Mouse (Mus musculus) E14TG2a.4 (cell line): Measurements from ENCODE around the gene Tle1.

ENCODE experiments used
- H3K27me3 ChIP-seq: 2 replicates; pipeline ENCODE4 v1.6.1; 2014; ENCODE audit warnings: low read length, control low read depth; ENCODE audit not compliant: insufficient read depth
- H3K36me3 ChIP-seq: 2 replicates; pipeline ENCODE4 v1.6.1; 2014; ENCODE audit warnings: low read length, control low read depth; ENCODE audit not compliant: insufficient read depth
- H3K4me1 ChIP-seq: replicated peaks from 2 replicates; pipeline ENCODE4 v1.6.1; 2014; ENCODE audit warnings: low read depth, low read length, control low read depth
- H3K4me3 ChIP-seq: replicated peaks from 2 replicates; pipeline ENCODE4 v1.5.1; 2014; ENCODE audit warnings: mild to moderate bottlenecking, low read length
- H3K9me3 ChIP-seq: 2 replicates; pipeline ENCODE4 v1.6.1; 2014; ENCODE audit warnings: low read length, control low read depth
- CTCF ChIP-seq: conservative IDR thresholded peaks from 2 replicates; pipeline ENCODE4 v1.5.1; 2014; ENCODE audit warnings: low read length
- NANOG ChIP-seq: IDR thresholded peaks from 2 replicates; pipeline ENCODE4 v1.6.1; 2014; ENCODE audit warnings: borderline replicate concordance, low read length, mixed read lengths
- POU5F1 ChIP-seq: IDR thresholded peaks from 2 replicates; pipeline ENCODE4 v1.6.1; 2014; ENCODE audit warnings: low read length, borderline replicate concordance

Tle1 gene

DNA sequence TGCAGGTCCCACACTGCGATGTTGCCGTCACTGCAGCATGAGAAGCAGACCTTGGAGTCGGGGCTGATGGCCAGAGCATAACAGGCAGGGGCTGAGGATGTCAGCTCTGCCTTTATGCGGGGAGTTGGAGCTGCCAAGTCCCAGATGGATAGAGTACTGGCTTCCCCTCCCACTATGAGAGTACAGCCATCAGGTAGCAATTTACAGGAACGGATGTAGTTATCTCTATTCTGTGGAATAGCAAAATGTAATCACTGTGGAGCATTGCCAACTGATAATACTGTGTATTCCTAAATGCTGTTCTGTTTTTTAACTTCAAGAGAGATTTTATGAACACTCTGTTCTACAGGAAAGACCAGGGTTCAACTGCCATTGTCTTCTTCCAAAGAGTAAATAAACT lies 75.9 kb downstream of the Tle1 start:
- Histone ChIP-seq H3K27me3 (no peaks in the 10 kb centered on the region), H3K4me1 (peaks cover 21% of the 10 kb centered on the region), H3K4me3 (no peak overlapping the region), H3K9me3 (no peaks in the 10 kb centered on the region), H3K36me3 (peaks cover 50% of the 10 kb centered on the region)
- TF ChIP-seq POU5F1 = no peak
- TF ChIP-seq CTCF = no peak
- no peak for TF ChIP-seq NANOG

DNA sequence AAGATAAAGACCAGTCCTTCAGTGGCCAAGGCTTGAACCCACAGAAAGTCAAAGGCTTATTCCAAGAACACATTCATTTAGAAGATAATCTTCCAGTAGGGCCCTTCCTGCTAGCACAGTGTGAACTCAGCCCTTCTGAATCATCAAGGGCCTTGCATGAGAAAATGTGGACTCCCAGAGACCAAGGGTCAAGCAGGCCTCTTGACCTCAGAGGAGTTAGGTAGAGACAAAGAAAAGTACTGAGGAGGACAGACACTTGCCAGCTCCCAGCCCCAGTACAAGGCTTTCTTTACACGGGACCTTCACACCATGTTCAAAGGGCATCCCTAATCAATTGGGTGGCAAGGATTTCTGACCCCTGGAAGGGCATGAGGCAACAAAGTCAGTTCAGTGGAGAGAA lies 77.9 kb downstream of the Tle1 start:
- Histone ChIP-seq H3K27me3 (no peaks in the 10 kb centered on the region), H3K36me3 (peaks cover 59% of the 10 kb centered on the region), H3K9me3 (no peaks in the 10 kb centered on the region), H3K4me3 (no peak overlapping the region), H3K4me1 (peaks cover 21% of the 10 kb centered on the region)
- no peak for TF ChIP-seq CTCF
- TF ChIP-seq NANOG = no peak
- no peak for TF ChIP-seq POU5F1

DNA sequence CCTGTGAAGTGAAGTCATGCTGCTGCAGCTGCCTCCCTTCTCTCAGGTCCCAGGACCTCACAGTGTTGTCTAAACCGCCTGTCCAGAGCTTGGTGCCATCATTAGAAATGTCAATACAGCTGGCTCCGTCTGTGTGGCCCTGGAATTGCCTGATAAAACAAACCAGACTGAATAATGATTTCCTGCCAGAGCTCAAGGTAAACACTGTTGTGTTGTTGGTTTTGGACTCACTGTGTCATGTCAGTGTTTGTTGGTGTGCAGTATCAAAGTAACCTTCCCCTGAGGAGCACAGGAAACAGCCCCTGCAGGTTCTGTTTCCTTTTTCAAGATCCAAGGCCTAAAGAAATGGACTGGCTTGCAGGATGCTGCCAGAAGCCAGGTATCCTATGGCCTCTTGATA lies 78.4 kb downstream of the Tle1 start:
- Histone ChIP-seq H3K36me3 (peaks cover 62% of the 10 kb centered on the region), H3K27me3 (no peaks in the 10 kb centered on the region), H3K4me3 (no peak overlapping the region), H3K4me1 (peaks cover 21% of the 10 kb centered on the region), H3K9me3 (no peaks in the 10 kb centered on the region)
- no peak for TF ChIP-seq CTCF
- no peak for TF ChIP-seq POU5F1

DNA sequence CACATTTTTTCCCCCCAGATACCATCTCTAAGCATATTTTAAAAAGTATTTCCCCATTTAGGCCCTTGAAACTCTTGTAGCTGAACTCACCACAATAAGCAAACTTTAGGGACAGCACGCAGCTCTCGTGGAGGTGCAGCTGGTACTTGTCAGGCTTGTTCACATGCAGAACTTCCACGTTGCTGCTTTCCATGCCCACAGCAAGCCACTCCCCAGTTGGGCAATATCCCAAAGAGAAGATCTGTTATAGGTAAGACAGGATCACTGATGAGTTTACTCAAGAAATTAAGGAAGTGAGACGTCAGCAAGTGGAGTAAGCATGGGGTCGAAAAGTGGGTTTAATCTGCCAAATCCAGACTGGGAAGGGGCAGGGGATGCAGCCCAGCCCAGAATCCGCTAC lies 80.7 kb downstream of the Tle1 start:
- H3K4me3 ChIP-seq = no peak overlapping the region
- peaks cover 68% of the 10 kb centered on the region for H3K36me3 ChIP-seq
- TF ChIP-seq NANOG = no peak
- TF ChIP-seq CTCF = no peak
- TF ChIP-seq POU5F1 = no peak
- no peaks in the 10 kb centered on the region for H3K27me3 ChIP-seq
- no peaks in the 10 kb centered on the region for H3K9me3 ChIP-seq
- H3K4me1 ChIP-seq = peaks cover 10% of the 10 kb centered on the region

DNA sequence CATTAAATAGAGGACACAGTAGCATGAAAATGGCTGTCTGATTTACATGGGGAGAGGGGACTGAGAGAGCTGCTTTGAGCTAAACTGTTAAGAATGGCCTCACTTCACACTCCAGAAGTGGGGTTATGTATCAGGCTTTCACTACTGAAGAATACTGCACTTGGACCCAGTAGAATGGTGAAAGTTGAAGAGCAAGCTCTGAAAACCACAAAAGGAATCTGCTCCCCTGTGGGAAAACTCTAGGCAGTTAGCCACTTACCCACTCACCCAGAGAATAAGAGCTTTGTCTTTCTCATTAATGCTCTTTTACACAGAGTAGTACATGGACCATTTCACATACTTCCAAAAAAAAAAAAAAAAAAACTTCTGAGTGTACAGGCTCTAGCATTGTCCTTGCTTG lies 95.0 kb downstream of the Tle1 start:
- no peaks in the 10 kb centered on the region; the same call in 1 of the 2 replicates for H3K4me1 ChIP-seq
- H3K36me3 ChIP-seq = peaks cover 3% of the 10 kb centered on the region; the same call in 1 of the 2 replicates
- no peak overlapping the region for H3K4me3 ChIP-seq
- no peaks in the 10 kb centered on the region for H3K27me3 ChIP-seq
- no peaks in the 10 kb centered on the region for H3K9me3 ChIP-seq
- TF ChIP-seq POU5F1 = no peak
- TF ChIP-seq CTCF = no peak
- no peak for TF ChIP-seq NANOG

DNA sequence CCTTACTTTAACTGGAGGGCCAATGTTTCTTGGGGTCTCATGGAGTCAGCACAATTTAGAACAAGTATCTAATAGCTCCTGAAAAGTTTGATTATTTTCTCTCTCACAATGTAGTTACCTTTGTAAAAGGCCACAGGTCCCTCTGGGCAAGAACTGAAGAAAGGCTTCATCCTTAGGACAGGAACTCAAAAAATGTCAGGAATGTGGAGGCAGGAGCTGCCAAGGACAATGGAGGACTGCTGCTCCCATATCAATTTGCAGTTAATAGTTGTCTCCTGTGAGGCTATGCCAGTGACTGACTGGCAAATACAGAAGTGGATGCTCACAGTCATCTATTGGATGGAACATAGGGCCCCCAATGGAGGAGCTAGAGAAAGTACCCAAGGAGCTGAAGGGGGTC lies 96.5 kb downstream of the Tle1 start:
- H3K36me3 ChIP-seq = peaks cover 3% of the 10 kb centered on the region; the same call in 1 of the 2 replicates
- no peaks in the 10 kb centered on the region for H3K9me3 ChIP-seq
- TF ChIP-seq NANOG (no peak), CTCF (no peak), POU5F1 (no peak)
- H3K27me3 ChIP-seq = no peaks in the 10 kb centered on the region
- H3K4me3 ChIP-seq = no peak overlapping the region
- H3K4me1 ChIP-seq = no peaks in the 10 kb centered on the region; the same call in 1 of the 2 replicates

DNA sequence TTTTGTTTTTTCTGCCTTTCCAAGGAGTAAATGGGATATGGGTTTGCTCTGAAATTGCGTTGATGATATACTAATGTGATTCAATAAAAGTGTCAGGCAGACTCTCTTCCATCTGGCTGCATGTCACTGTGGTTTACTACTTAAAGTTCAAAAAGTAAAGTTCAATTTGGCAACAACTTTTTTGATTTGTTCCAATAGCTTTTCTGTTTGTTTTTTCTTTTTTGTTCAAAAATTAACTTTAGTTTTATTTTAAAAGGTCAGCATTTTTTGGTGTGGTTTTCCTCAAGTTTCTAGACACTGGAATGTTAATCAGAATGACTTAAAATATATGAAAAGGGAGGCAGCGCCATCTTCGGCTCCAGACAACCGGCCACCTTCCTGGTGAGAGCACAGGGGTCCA lies 112.9 kb downstream of the Tle1 start:
- H3K36me3 ChIP-seq = no peaks in the 10 kb centered on the region
- H3K4me1 ChIP-seq = no peaks in the 10 kb centered on the region
- no peak for TF ChIP-seq NANOG
- no peak for TF ChIP-seq CTCF
- no peak for TF ChIP-seq POU5F1
- H3K27me3 ChIP-seq = no peaks in the 10 kb centered on the region
- no peaks in the 10 kb centered on the region for H3K9me3 ChIP-seq
- no peak overlapping the region for H3K4me3 ChIP-seq

DNA sequence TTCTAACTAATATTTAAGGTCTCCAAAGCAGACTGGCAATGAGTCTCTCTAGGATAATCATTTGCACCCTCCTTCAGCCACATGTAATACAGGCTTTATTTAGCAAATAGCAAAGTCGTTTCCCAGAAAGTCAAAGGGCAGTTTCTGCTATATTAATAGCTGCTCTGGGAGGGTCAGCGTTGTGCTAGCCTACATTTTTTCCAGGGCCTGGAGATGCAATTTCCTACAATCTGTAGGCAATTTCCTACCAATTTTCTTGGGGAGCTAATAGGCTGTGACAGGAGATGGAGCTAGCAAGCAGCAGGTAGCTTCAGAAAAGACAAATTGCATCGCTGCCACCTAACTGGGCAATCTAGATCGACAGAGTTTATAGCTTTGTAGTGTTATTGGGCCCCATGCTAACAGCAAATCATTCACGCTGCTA lies 131.6 kb downstream of the Tle1 start:
- H3K4me1 ChIP-seq = no peaks in the 10 kb centered on the region
- no peaks in the 10 kb centered on the region for H3K36me3 ChIP-seq
- H3K27me3 ChIP-seq = no peaks in the 10 kb centered on the region
- H3K9me3 ChIP-seq = no peaks in the 10 kb centered on the region
- H3K4me3 ChIP-seq = no peak overlapping the region
- TF ChIP-seq NANOG (no peak), CTCF (no peak), POU5F1 (no peak)

DNA sequence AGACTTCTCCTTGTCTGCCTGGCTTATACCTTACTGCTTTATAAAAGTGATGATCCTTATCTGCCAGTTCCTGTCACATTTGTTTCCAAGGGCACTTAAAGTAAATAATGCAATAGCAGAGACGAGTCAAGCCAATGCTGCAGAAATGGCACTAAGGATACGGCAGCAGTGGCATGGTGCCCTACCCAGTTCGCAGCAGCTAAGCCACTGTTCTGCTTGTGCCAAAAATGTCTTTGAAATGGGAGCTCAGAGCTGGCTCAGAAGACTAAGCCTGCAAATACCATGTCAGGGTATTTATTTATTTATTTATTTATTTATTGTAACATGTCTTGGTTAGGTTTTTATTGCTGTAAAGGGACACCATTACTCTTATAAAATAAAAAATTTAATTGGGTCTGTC lies 132.8 kb downstream of the Tle1 start:
- Histone ChIP-seq H3K4me1 (no peaks in the 10 kb centered on the region), H3K4me3 (no peak overlapping the region), H3K27me3 (no peaks in the 10 kb centered on the region), H3K36me3 (no peaks in the 10 kb centered on the region), H3K9me3 (no peaks in the 10 kb centered on the region)
- no peak for TF ChIP-seq CTCF
- no peak for TF ChIP-seq NANOG
- no peak for TF ChIP-seq POU5F1
